Mouse (Mus musculus): ENCODE measurements around the gene Otop2. TPM values are rescaled to one million over a fixed set of nuclear protein-coding genes. Genes with fewer than 3 reads are reported as not detected.

The Otop2 gene
- polyA plus RNA-seq, 1 experiment from 2014 or later, result not detected

GRCm38 (mm10) chr11:115290314-115290713 is 16.6 kb upstream of the Otop2 start:
- H3K27me3 ChIP-seq, result no peaks in the 10 kb centered on the region
- H3K9ac ChIP-seq (replicated peaks), result no peak overlapping the region
- no peak for ATAC-seq
- H3K9me3 ChIP-seq, result no peaks in the 10 kb centered on the region
- H3K4me2 ChIP-seq (replicated peaks), result no peak overlapping the region
- H3K4me1 ChIP-seq (replicated peaks), result peaks cover 10% of the 10 kb centered on the region; the same call in 1 of the 2 replicates
- no peaks in the 10 kb centered on the region for H3K36me3 ChIP-seq
- WGBS, result 93% methylated on average over 1 of the region's 1 CpGs
- H3K27ac ChIP-seq, result no peak overlapping the region
- no peak overlapping the region for H3K4me3 ChIP-seq (replicated peaks)

DNA sequence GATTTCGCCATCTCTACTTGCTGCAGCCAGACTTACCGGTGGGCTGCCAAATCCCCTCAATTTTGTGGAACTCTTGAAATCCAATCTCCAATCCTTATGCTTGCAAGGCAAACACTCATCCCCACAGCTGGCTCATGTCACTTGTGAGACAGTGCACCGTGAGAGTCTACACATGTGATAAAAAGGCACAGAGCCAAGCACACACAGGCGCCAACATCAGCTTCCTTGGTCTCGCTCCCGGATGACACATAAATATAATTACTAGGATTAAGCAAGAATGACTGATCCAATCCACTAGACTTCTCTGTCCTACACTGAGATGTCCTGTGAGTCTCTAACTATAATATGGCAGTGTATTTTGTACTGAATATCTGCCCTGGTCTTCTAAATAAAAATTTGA is 16.0 kb upstream of the Otop2 start:
- H3K9me3 ChIP-seq, result no peaks in the 10 kb centered on the region
- no peak overlapping the region for H3K27ac ChIP-seq
- peaks cover 10% of the 10 kb centered on the region; the same call in 1 of the 2 replicates for H3K4me1 ChIP-seq (replicated peaks)
- 0 out of 2 replicates have a peak, but pooled peaks cover under 1% of the 10 kb centered on the region for H3K27me3 ChIP-seq
- no peak for ATAC-seq
- H3K4me3 ChIP-seq (replicated peaks), result no peak overlapping the region
- 90% methylated on average over 6 of the region's 6 CpGs for WGBS
- no peak overlapping the region for H3K4me2 ChIP-seq (replicated peaks)
- no peak overlapping the region for H3K9ac ChIP-seq (replicated peaks)
- no peaks in the 10 kb centered on the region for H3K36me3 ChIP-seq

DNA sequence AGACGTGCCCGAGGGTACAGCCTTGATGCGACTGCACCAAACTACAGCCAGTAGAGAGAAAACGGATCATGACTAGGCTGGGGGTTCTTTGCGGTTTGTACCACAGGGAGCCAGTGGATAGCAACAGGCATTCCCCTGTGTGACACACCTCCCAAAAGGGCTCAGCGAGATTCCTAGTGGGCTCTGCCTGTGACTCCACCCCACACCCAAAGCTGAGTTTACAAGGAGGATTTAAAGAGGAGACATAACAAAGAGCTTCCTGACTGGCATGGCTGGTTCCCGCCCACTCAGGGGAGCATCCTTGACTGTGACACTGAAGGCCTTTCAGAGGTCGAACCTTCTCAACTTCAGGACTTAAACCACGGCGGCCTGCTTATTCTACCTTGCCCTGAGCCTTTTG is 15.5 kb upstream of the Otop2 start:
- H3K36me3 ChIP-seq, result no peaks in the 10 kb centered on the region
- H3K9ac ChIP-seq (replicated peaks), result no peak overlapping the region
- peaks cover 7% of the 10 kb centered on the region; the same call in 1 of the 2 replicates for H3K4me1 ChIP-seq (replicated peaks)
- 81% methylated on average over 10 of the region's 10 CpGs for WGBS
- no peaks in the 10 kb centered on the region for H3K9me3 ChIP-seq
- H3K4me2 ChIP-seq (replicated peaks), result no peak overlapping the region
- no peak overlapping the region for H3K4me3 ChIP-seq (replicated peaks)
- no peak overlapping the region for H3K27ac ChIP-seq
- H3K27me3 ChIP-seq, result peaks cover 6% of the 10 kb centered on the region; the same call in 1 of the 2 replicates
- no peak for ATAC-seq

- Histone ChIP-seq H3K27me3 (peaks cover 11% of the 10 kb centered on the region; the same call in 1 of the 2 replicates), H3K4me3 (replicated peaks) (no peak overlapping the region), H3K4me1 (replicated peaks) (peaks cover 11% of the 10 kb centered on the region), H3K27ac (no peak overlapping the region), H3K9me3 (no peaks in the 10 kb centered on the region), H3K9ac (replicated peaks) (no peak overlapping the region), H3K4me2 (replicated peaks) (no peak overlapping the region), H3K36me3 (no peaks in the 10 kb centered on the region)
- WGBS, result 71% methylated on average over 14 of the region's 14 CpGs
- no peak for ATAC-seq
Observed at GRCm38 (mm10) chr11:115292631-115293375, 14.2 kb upstream of the Otop2 start.

DNA sequence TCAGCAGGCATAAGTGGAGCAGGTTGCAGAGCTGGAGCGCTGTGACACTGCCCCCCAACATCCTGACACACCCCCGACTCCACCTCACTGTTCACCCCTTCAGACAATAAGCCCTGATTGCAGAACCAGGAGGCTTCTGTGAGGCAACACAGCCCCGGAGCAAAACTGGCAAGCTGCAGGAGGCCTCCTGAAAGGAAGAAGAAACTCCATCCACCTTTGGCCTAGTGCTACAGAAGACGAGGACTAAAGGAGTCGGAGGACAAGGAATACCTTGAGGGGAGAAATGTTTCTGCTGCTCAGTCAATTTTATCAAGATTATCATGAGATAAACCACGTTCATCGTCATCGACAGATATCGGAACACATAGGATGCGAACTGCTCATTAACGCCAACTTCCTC is 11.0 kb upstream of the Otop2 start:
- no peaks in the 10 kb centered on the region for H3K36me3 ChIP-seq
- no peak overlapping the region for H3K4me2 ChIP-seq (replicated peaks)
- 91% methylated on average over 11 of the region's 11 CpGs for WGBS
- peaks cover 17% of the 10 kb centered on the region; the same call in 1 of the 2 replicates for H3K27me3 ChIP-seq
- H3K9ac ChIP-seq (replicated peaks), result no peak overlapping the region
- H3K27ac ChIP-seq, result no peak overlapping the region
- no peak overlapping the region for H3K4me3 ChIP-seq (replicated peaks)
- no peak for ATAC-seq
- peaks cover 11% of the 10 kb centered on the region for H3K4me1 ChIP-seq (replicated peaks)
- H3K9me3 ChIP-seq, result no peaks in the 10 kb centered on the region

- no peak overlapping the region for H3K27ac ChIP-seq
- ATAC-seq, result no peak
- no peaks in the 10 kb centered on the region for H3K36me3 ChIP-seq
- WGBS, result 54% methylated on average over 21 of the region's 21 CpGs
- peaks cover 17% of the 10 kb centered on the region; the same call in 1 of the 2 replicates for H3K27me3 ChIP-seq
- H3K4me2 ChIP-seq (replicated peaks), result peak overlapping the region; percentile 85
- H3K9me3 ChIP-seq, result no peaks in the 10 kb centered on the region
- H3K4me1 ChIP-seq (replicated peaks), result peaks cover 11% of the 10 kb centered on the region
- peak overlapping the region; percentile 54 for H3K4me3 ChIP-seq (replicated peaks)
- H3K9ac ChIP-seq (replicated peaks), result peak overlapping the region; percentile 70
Observed at GRCm38 (mm10) chr11:115296471-115297210, 10.3 kb upstream of the Otop2 start.

- H3K27me3 ChIP-seq, result peaks cover 17% of the 10 kb centered on the region; the same call in 1 of the 2 replicates
- H3K9me3 ChIP-seq, result no peaks in the 10 kb centered on the region
- peak within 1 kb of the TSS; percentile 85 for H3K4me2 ChIP-seq (replicated peaks)
- no peaks in the 10 kb centered on the region for H3K36me3 ChIP-seq
- under 1% methylated on average over 43 of the region's 44 CpGs for WGBS
- ATAC-seq, result peak; percentile 87
- H3K4me1 ChIP-seq (replicated peaks), result peaks cover 11% of the 10 kb centered on the region
- peak within 1 kb of the TSS; percentile 70 for H3K9ac ChIP-seq (replicated peaks)
- no peak within 1 kb of the TSS for H3K27ac ChIP-seq
- H3K4me3 ChIP-seq (replicated peaks), result peak within 1 kb of the TSS; percentile 54
Observed at GRCm38 (mm10) chr11:115297214-115297826, 9.6 kb upstream of the Otop2 start, which contains the start of gene Fads6. Gene Fads6 (minus strand): TSS chr11:115297663.

DNA sequence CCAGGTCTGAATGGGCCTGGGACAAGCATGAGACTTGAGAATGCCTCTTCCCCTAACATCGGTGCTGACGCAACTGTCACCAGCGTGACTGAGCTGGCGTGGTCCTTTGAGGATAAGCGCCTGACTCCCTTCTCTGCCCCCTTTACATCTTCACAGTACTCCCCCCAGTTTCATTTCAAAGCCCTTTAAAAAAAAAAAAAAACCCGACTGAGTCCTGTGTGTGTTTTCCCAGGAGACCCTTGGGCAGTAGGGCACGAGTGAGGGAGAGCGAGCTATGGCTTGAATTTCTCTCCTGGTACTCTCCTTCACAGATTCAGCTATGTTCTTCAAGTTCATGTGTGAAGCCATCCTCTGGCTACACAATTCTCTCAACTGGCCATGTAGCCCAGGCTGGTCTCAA is 8.8 kb upstream of the Otop2 start:
- Histone ChIP-seq H3K27ac (no peak overlapping the region), H3K4me1 (replicated peaks) (peaks cover 11% of the 10 kb centered on the region), H3K4me3 (replicated peaks) (no peak overlapping the region), H3K9ac (replicated peaks) (no peak overlapping the region), H3K36me3 (no peaks in the 10 kb centered on the region), H3K27me3 (peaks cover 17% of the 10 kb centered on the region; the same call in 1 of the 2 replicates), H3K4me2 (replicated peaks) (0 out of 2 replicates have a peak overlapping the region, but pooled peaks have one; percentile 85), H3K9me3 (no peaks in the 10 kb centered on the region)
- 63% methylated on average over 8 of the region's 8 CpGs for WGBS
- no peak for ATAC-seq

- Histone ChIP-seq H3K36me3 (no peaks in the 10 kb centered on the region), H3K27ac (no peak overlapping the region), H3K4me1 (replicated peaks) (peaks cover 11% of the 10 kb centered on the region), H3K27me3 (peaks cover 17% of the 10 kb centered on the region; the same call in 1 of the 2 replicates), H3K4me3 (replicated peaks) (no peak overlapping the region), H3K4me2 (replicated peaks) (no peak overlapping the region), H3K9ac (replicated peaks) (no peak overlapping the region), H3K9me3 (no peaks in the 10 kb centered on the region)
- WGBS, result 83% methylated on average over 4 of the region's 4 CpGs
- no peak for ATAC-seq
Observed at GRCm38 (mm10) chr11:115300745-115301144, 6.2 kb upstream of the Otop2 start.

GRCm38 (mm10) chr11:115301351-115301750 is 5.6 kb upstream of the Otop2 start:
- H3K27ac ChIP-seq, result no peak overlapping the region
- H3K9me3 ChIP-seq, result no peaks in the 10 kb centered on the region
- ATAC-seq, result no peak
- 87% methylated on average over 2 of the region's 2 CpGs for WGBS
- no peak overlapping the region for H3K9ac ChIP-seq (replicated peaks)
- peaks cover 13% of the 10 kb centered on the region; the same call in 1 of the 2 replicates for H3K27me3 ChIP-seq
- no peak overlapping the region for H3K4me3 ChIP-seq (replicated peaks)
- no peaks in the 10 kb centered on the region for H3K36me3 ChIP-seq
- H3K4me1 ChIP-seq (replicated peaks), result peaks cover 11% of the 10 kb centered on the region
- H3K4me2 ChIP-seq (replicated peaks), result no peak overlapping the region

GRCm38 (mm10) chr11:115303167-115303566 is 3.8 kb upstream of the Otop2 start:
- 0 out of 2 replicates have a peak, but pooled peaks cover 6% of the 10 kb centered on the region for H3K4me1 ChIP-seq (replicated peaks)
- no peak for ATAC-seq
- H3K4me3 ChIP-seq (replicated peaks), result no peak overlapping the region
- 0 out of 2 replicates have a peak, but pooled peaks cover 7% of the 10 kb centered on the region for H3K27me3 ChIP-seq
- WGBS, result 80% methylated on average over 8 of the region's 8 CpGs
- H3K9ac ChIP-seq (replicated peaks), result no peak overlapping the region
- no peak overlapping the region for H3K27ac ChIP-seq
- no peaks in the 10 kb centered on the region for H3K36me3 ChIP-seq
- H3K9me3 ChIP-seq, result no peaks in the 10 kb centered on the region
- H3K4me2 ChIP-seq (replicated peaks), result no peak overlapping the region

Data from midbrain, embryonic 13.5 days (tissue).